10 mouse cellular contexts compared by ENCODE assay signal in genomic region chr15:86199052-86199451, GRCm38 (mm10).
"Had no signal": no experiment of that assay in that cellular context is flagged by ENCODE, and none has a peak within 500 bp of the region (broad histone marks: within the 10 kb centered on the region; RNA-seq: fewer than 3 reads in every experiment).

No protein-coding gene starts in this region.

- DNase-seq: kidney, adult 11 months; kidney, adult 9 months; kidney, postnatal 36 days; liver, embryonic 13.5 days; liver, postnatal 0 days; lung, postnatal 14 days; midbrain, embryonic 14.5 days; spleen, adult 18-20 months; thymus, adult 2 months; thymus, postnatal 25 days had no signal

- ATAC-seq: liver, postnatal 0 days had no signal
